Mouse (Mus musculus): ENCODE measurements around the gene Lamp1. TPM values are rescaled to one million over a fixed set of nuclear protein-coding genes. Genes with fewer than 3 reads are reported as not detected.

Lamp1 gene
- polyA plus RNA-seq, 1 experiment from 2014 or later, result 273 TPM

MicroRNAs encoded within 50 kb of the gene (microRNA counts, 519-probe panel; counts per million panel counts)
- microRNA mmu-miR-1968, result 1,726 counts per million, percentile 8 among the panel's probes with 10 or more counts

Small RNA genes within 50 kb of the gene (microRNA-seq; reads per million reads assigned to microRNA genes)
- gene Mir1968, result 16.3 reads per million, percentile 27 among the genes with 10 or more reads in this experiment
- gene Mir7065, result not detected

Other genes starting within 250 kb of the Lamp1 start
- 0.13 TPM in 1 of 2 replicates, not detected in the other for gene F7, start 133.1 kb upstream of the Lamp1 start, polyA plus RNA-seq (2015; fragmentation: Nextera tagmentation; extraction: Ambion mirVana)
- gene F10, start 121.9 kb upstream of the Lamp1 start, polyA plus RNA-seq (2015; fragmentation: Nextera tagmentation; extraction: Ambion mirVana), result 0.61 and 0.69 TPM in 2 replicates
- 0.73 and 1.1 TPM in 2 replicates for gene Proz, start 98.2 kb upstream of the Lamp1 start, polyA plus RNA-seq (2015; fragmentation: Nextera tagmentation; extraction: Ambion mirVana)
- 41.7 and 44.3 TPM in 2 replicates for gene Pcid2, start 53.7 kb upstream of the Lamp1 start, polyA plus RNA-seq (2015; fragmentation: Nextera tagmentation; extraction: Ambion mirVana)
- 71.7 and 73.0 TPM in 2 replicates for gene Cul4a, start 53.5 kb upstream of the Lamp1 start, polyA plus RNA-seq (2015; fragmentation: Nextera tagmentation; extraction: Ambion mirVana)
- 11.4 and 13.3 TPM in 2 replicates for gene Grtp1, start 41.5 kb downstream of the Lamp1 start, polyA plus RNA-seq (2015; fragmentation: Nextera tagmentation; extraction: Ambion mirVana)
- 0.81 and 1.3 TPM in 2 replicates for gene Adprhl1, start 95.0 kb downstream of the Lamp1 start, polyA plus RNA-seq (2015; fragmentation: Nextera tagmentation; extraction: Ambion mirVana)
- 33.7 and 34.0 TPM in 2 replicates for gene Dcun1d2, start 129.0 kb downstream of the Lamp1 start, polyA plus RNA-seq (2015; fragmentation: Nextera tagmentation; extraction: Ambion mirVana)
- 43.6 and 48.8 TPM in 2 replicates for gene Tmco3, start 129.0 kb downstream of the Lamp1 start, polyA plus RNA-seq (2015; fragmentation: Nextera tagmentation; extraction: Ambion mirVana)
- 99.5 and 103 TPM in 2 replicates for gene Tfdp1, start 179.6 kb downstream of the Lamp1 start, polyA plus RNA-seq (2015; fragmentation: Nextera tagmentation; extraction: Ambion mirVana)
- not detected in 2 replicates for gene Atp4b, start 237.7 kb downstream of the Lamp1 start, polyA plus RNA-seq (2015; fragmentation: Nextera tagmentation; extraction: Ambion mirVana)
- gene Grk1, start 245.9 kb downstream of the Lamp1 start, polyA plus RNA-seq (2015; fragmentation: Nextera tagmentation; extraction: Ambion mirVana), result not detected in 2 replicates